Mouse (Mus musculus): ENCODE measurements around the gene Pacs1. TPM values are rescaled to one million over a fixed set of nuclear protein-coding genes. Genes with fewer than 3 reads are reported as not detected.
A peak's percentile ranks its signal among the peaks of the same experiment; 100 is the strongest.

Gene Pacs1
- polyA plus RNA-seq, 1 experiment from 2014 or later: 8.1 TPM

DNA sequence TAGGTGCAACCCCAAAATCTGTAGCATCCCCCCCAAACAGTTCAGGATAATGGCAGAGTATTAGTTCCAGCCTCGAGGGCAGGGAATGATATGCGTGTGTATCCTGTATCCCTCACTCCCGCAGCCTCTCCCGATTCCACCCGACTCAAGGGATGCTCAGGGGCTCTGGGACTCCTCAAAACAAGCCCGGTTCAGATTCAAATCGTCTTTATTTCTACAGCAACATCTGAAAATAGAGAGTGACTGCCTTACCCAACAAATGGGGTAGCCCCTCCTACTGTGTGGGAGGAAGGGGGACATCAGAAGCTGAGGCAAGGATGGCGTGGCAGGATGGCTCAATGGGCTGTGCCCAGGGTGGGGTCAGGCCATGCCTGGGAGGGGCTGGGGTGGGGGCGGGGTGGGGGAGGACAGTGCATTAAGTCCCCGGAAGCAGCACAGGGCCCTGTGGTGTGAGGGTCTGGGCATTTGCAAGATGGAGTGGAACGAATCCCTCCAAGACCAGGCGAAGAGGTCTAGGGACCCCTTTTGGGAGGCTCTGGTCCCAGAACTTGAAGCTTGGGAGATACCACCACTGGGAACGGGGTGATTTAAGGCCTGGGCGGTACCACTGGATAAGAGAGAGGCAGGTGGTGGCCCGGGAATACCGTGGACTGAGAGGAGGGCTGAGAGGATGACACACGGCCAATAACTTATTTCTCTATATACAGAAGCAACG, 165.2 kb downstream of the Pacs1 start:
- H3K9ac ChIP-seq (ENCODE audit: low read depth, low read length): peak overlapping the region; percentile 49; the same call in 1 of the 2 replicates
- H3K27me3 ChIP-seq (ENCODE audit: control insufficient read depth, insufficient read depth, low read depth, low read length): no peaks in the 10 kb centered on the region
- no peak for ATAC-seq (ENCODE audit: low read depth)
- peaks cover 24% of the 10 kb centered on the region for H3K4me1 ChIP-seq (ENCODE audit: control insufficient read depth, low read depth, low read length)
- peaks cover 7% of the 10 kb centered on the region for H3K36me3 ChIP-seq (ENCODE audit: control insufficient read depth, insufficient read depth)
- WGBS (ENCODE audit: insufficient replicate concordance): 69% methylated on average over 18 of the region's 18 CpGs
- peak overlapping the region; percentile 88 for H3K4me2 ChIP-seq (ENCODE audit: low read depth, low read length)
- H3K27ac ChIP-seq (ENCODE audit: low read length): no peak overlapping the region
- peak overlapping the region; percentile 82; the same call in 1 of the 2 replicates for H3K4me3 ChIP-seq (ENCODE audit: low read depth, low read length)
- H3K9me3 ChIP-seq (replicated peaks; ENCODE audit: control insufficient read depth, low read length): no peaks in the 10 kb centered on the region

DNA sequence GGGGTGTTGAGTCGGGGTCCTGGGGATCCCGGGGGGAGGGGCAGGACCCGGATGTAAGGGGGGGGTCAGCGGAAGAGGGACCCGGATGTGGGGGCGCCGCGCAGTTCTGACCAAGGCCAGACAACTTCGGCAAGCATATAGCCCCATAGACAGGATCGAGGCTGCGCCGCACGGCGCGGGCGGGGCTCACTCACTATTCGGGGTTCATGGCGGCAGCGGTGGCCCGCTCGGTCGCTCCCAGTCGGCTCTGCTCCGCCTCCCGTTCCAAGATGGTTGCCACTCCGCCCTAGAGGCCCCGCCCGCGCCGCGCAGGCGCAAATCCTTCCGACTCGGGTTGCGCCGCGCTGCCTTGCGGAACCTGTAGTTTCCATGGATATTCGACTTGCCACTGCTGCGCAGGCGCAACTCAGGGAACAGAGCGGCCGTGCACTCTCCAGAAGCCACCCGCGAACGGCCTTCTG, 166.2 kb downstream of the Pacs1 start, which contains the start of gene Rab1b:
Gene Rab1b (minus strand): TSS at position 342 of the 461 bp plus-strand sequence.
- Histone ChIP-seq H3K9me3 (replicated peaks; ENCODE audit: control insufficient read depth, low read length) (no peaks in the 10 kb centered on the region), H3K36me3 (ENCODE audit: control insufficient read depth, insufficient read depth) (peaks cover 7% of the 10 kb centered on the region), H3K4me2 (ENCODE audit: low read depth, low read length) (peak within 1 kb of the TSS; percentile 88), H3K4me3 (ENCODE audit: low read depth, low read length) (peak within 1 kb of the TSS; percentile 82), H3K9ac (ENCODE audit: low read depth, low read length) (peak within 1 kb of the TSS; percentile 88), H3K4me1 (ENCODE audit: control insufficient read depth, low read depth, low read length) (peaks cover 24% of the 10 kb centered on the region), H3K27ac (ENCODE audit: low read length) (peak within 1 kb of the TSS; percentile 88), H3K27me3 (ENCODE audit: control insufficient read depth, insufficient read depth, low read depth, low read length) (no peaks in the 10 kb centered on the region)
- WGBS (ENCODE audit: insufficient replicate concordance): under 1% methylated on average over 42 of the region's 46 CpGs
- peak; percentile 93 for ATAC-seq (ENCODE audit: low read depth)

DNA sequence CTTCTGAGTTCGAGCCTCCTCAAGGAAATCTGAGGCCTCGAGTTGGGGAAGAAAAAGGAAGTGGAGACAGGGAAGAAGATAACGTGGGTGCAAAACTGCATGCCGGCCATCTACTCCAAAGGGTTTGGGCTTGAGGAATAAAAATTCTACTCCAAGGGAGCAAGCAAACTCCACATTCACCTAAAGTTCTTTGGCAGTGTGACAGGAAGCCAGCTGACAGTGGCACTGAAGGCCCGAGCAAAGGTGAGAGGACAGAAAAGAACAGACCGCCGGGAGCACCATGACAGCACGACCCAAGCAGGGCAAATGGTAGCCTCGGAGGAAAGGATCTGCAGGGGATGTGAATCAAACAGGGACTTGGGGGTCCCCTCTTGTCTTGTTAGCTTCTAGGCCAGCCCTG, 166.8 kb downstream of the Pacs1 start:
- Histone ChIP-seq H3K27me3 (ENCODE audit: control insufficient read depth, insufficient read depth, low read depth, low read length) (no peaks in the 10 kb centered on the region), H3K36me3 (ENCODE audit: control insufficient read depth, insufficient read depth) (peaks cover 7% of the 10 kb centered on the region), H3K4me2 (ENCODE audit: low read depth, low read length) (peak overlapping the region; percentile 88), H3K4me1 (ENCODE audit: control insufficient read depth, low read depth, low read length) (peaks cover 24% of the 10 kb centered on the region), H3K27ac (ENCODE audit: low read length) (peak overlapping the region; percentile 88), H3K9me3 (replicated peaks; ENCODE audit: control insufficient read depth, low read length) (no peaks in the 10 kb centered on the region), H3K4me3 (ENCODE audit: low read depth, low read length) (peak overlapping the region; percentile 82), H3K9ac (ENCODE audit: low read depth, low read length) (peak overlapping the region; percentile 88)
- ATAC-seq (ENCODE audit: low read depth): no peak
- 3% methylated on average over 9 of the region's 9 CpGs for WGBS (ENCODE audit: insufficient replicate concordance)

DNA sequence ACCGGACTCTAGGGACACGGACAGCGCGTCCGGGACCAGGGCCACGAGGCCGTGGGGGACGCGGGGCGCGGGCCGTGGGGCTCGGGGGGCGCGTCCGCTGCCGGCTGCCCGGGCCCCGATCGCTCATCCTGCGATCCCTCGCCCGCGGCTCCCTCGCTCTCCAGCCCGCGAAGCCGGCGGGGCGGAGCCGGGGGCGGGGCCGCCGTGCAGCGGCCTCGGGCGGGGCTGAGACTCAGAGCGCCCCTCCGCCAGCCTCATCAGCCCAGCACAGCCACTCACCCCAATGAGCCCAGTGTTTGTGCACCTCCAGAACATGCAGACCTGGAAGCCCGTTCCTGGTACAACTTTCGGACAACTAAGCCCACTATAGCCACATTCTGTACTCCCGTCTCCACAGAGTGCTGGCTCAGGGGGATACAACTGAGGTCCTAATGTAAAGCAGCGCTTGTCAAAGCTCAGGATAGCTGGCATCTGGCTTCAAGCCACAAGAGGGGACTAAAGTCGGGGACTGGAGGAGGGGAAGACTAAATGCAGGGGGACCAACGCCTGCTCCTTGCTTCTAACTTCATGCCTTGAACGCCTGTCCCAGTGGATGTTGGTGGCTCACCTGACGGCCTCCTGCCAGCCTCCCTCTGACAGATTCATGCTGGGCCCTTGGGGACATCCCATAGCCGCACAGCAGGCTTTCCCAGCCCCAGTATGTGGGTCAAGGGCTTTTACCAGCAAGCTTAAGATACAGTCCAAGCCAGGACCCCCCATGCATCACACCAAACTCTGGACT, 174.4 kb downstream of the Pacs1 start, which contains the start of gene Cnih2:
Gene Cnih2 (minus strand): TSS at position 159 of the 781 bp plus-strand sequence.
- H3K4me3 ChIP-seq (ENCODE audit: low read depth, low read length): peak within 1 kb of the TSS; percentile 46
- peaks cover 14% of the 10 kb centered on the region for H3K27me3 ChIP-seq (ENCODE audit: control insufficient read depth, insufficient read depth, low read depth, low read length)
- H3K27ac ChIP-seq (ENCODE audit: low read length): no peak within 1 kb of the TSS
- ATAC-seq (ENCODE audit: low read depth): peak; percentile 65
- no peaks in the 10 kb centered on the region for H3K9me3 ChIP-seq (replicated peaks; ENCODE audit: control insufficient read depth, low read length)
- H3K36me3 ChIP-seq (ENCODE audit: control insufficient read depth, insufficient read depth): no peaks in the 10 kb centered on the region; the same call in 1 of the 2 replicates
- H3K9ac ChIP-seq (ENCODE audit: low read depth, low read length): peak within 1 kb of the TSS; percentile 36; the same call in 1 of the 2 replicates
- H3K4me2 ChIP-seq (ENCODE audit: low read depth, low read length): peak within 1 kb of the TSS; percentile 78
- H3K4me1 ChIP-seq (ENCODE audit: control insufficient read depth, low read depth, low read length): peaks cover 23% of the 10 kb centered on the region
- WGBS (ENCODE audit: insufficient replicate concordance): 9% methylated on average over 32 of the region's 48 CpGs

DNA sequence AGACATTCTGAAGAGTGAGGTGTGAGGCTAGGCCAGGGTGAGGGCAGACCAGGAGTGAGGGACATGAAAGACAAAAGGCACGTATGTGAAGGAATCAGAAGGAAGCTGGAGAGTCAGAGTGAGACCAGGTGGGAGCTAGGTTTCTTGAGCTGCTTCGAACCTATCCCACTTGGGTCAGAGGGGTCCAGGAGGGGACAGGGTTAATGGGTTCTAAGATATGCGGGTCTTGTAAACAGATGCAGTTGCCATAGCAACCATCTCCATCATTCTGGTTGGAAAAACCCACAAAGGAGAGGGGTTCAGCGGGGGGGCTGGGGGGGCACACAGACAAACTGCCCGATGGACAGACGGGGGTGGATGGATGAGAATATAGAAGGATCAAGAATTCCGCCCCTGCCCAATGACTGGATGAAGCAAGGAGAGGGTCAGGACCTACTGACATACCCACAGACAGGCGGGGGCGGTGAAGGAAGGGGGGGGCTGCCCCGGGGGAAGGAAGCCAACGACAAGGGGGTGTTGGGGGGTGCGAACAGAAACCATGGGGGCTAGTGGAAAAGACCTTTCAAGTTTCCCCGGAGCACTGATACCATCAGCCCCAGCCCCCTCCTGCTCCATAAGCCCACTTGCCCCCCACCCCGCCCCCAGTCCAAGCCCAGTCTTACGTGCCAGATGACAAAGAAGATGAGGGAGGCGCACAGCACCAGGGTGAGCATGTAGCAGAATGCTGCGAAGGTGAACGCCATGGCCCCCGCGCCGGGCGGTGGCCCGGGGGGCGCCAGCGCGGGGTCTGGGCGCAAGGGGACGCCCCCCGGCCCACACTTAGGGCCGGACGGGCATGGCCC, 175.2 kb downstream of the Pacs1 start:
- H3K36me3 ChIP-seq (ENCODE audit: control insufficient read depth, insufficient read depth): no peaks in the 10 kb centered on the region; the same call in 1 of the 2 replicates
- H3K9me3 ChIP-seq (replicated peaks; ENCODE audit: control insufficient read depth, low read length): no peaks in the 10 kb centered on the region
- peaks cover 23% of the 10 kb centered on the region for H3K4me1 ChIP-seq (ENCODE audit: control insufficient read depth, low read depth, low read length)
- 8% methylated on average over 28 of the region's 31 CpGs for WGBS (ENCODE audit: insufficient replicate concordance)
- peak overlapping the region; percentile 78 for H3K4me2 ChIP-seq (ENCODE audit: low read depth, low read length)
- no peak overlapping the region for H3K27ac ChIP-seq (ENCODE audit: low read length)
- H3K4me3 ChIP-seq (ENCODE audit: low read depth, low read length): peak overlapping the region; percentile 46
- H3K9ac ChIP-seq (ENCODE audit: low read depth, low read length): peak overlapping the region; percentile 36; the same call in 1 of the 2 replicates
- 0 out of 2 replicates have a peak, but pooled peaks have one; percentile 2 for ATAC-seq (ENCODE audit: low read depth)
- peaks cover 14% of the 10 kb centered on the region for H3K27me3 ChIP-seq (ENCODE audit: control insufficient read depth, insufficient read depth, low read depth, low read length)

DNA sequence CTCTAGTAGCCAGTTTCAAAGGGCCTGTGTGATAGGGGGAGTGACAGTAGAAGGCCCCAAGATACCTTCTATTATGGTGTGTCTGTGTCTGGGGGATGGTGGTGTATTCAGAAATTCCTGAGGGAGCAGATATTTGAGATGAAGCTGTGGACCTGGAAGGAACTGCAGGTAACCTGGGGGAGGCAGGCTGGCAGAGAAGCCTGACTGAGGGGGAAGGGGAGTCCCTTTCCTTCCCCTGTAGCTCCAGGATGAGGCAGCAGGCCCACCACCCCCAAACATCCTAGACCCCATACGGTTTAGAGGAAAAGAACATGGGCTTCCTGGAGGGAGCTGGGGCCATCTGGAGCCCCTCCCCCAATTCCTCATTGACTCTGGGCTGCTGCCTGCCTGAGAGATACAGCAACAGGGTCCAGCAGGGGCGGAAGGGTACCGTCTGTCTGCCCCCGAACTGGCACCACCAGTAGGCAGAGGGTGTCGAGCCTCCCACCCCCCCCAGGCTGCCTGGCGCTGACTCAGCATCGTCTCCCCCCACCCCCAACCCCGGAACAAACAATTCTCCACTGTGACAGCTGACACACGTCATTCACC, 176.9 kb downstream of the Pacs1 start:
- Histone ChIP-seq H3K36me3 (ENCODE audit: control insufficient read depth, insufficient read depth) (no peaks in the 10 kb centered on the region; the same call in 1 of the 2 replicates), H3K4me2 (ENCODE audit: low read depth, low read length) (no peak overlapping the region), H3K4me3 (ENCODE audit: low read depth, low read length) (no peak overlapping the region), H3K9me3 (replicated peaks; ENCODE audit: control insufficient read depth, low read length) (no peaks in the 10 kb centered on the region), H3K27me3 (ENCODE audit: control insufficient read depth, insufficient read depth, low read depth, low read length) (peaks cover 14% of the 10 kb centered on the region), H3K27ac (ENCODE audit: low read length) (no peak overlapping the region), H3K4me1 (ENCODE audit: control insufficient read depth, low read depth, low read length) (peaks cover 23% of the 10 kb centered on the region), H3K9ac (ENCODE audit: low read depth, low read length) (no peak overlapping the region)
- no peak for ATAC-seq (ENCODE audit: low read depth)
- WGBS (ENCODE audit: insufficient replicate concordance): 5% methylated on average over 9 of the region's 9 CpGs

DNA sequence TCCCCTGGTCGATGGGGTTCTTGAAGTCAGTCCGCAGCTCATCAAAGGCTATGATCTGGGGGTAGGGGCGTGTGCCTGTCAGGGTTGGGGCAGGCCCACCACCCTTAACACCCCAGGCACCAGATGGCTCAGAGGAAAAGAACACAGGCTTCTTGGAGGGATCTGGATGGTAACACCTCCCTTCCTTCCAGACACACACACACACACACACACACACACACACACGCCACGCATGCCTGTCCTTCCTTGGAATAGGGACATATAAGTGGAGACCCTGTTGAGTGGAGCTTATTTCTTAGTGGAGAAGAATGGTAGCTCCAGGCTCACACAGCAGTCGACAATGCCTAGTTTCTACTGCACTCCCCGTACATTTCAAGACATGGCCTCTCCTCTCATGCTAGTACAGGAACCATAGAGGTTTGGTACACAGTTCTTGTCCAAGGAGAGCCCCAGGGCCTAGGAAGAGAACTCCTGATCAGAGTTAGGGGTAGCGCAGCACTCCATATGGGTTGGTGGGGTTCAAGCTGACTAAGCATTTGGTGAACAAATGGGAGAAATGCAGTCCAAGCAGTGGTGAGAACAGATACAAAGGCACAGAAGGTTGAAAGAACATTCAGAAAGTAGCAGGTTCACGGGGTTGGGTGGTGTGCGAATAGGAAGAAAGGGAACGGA, 178.0 kb downstream of the Pacs1 start:
- Histone ChIP-seq H3K4me2 (ENCODE audit: low read depth, low read length) (no peak overlapping the region), H3K4me3 (ENCODE audit: low read depth, low read length) (no peak overlapping the region), H3K9ac (ENCODE audit: low read depth, low read length) (no peak overlapping the region), H3K27me3 (ENCODE audit: control insufficient read depth, insufficient read depth, low read depth, low read length) (peaks cover 14% of the 10 kb centered on the region), H3K27ac (ENCODE audit: low read length) (no peak overlapping the region), H3K4me1 (ENCODE audit: control insufficient read depth, low read depth, low read length) (peaks cover 23% of the 10 kb centered on the region), H3K36me3 (ENCODE audit: control insufficient read depth, insufficient read depth) (no peaks in the 10 kb centered on the region; the same call in 1 of the 2 replicates), H3K9me3 (replicated peaks; ENCODE audit: control insufficient read depth, low read length) (no peaks in the 10 kb centered on the region)
- 42% methylated on average over 11 of the region's 11 CpGs for WGBS (ENCODE audit: insufficient replicate concordance)
- ATAC-seq (ENCODE audit: low read depth): no peak

DNA sequence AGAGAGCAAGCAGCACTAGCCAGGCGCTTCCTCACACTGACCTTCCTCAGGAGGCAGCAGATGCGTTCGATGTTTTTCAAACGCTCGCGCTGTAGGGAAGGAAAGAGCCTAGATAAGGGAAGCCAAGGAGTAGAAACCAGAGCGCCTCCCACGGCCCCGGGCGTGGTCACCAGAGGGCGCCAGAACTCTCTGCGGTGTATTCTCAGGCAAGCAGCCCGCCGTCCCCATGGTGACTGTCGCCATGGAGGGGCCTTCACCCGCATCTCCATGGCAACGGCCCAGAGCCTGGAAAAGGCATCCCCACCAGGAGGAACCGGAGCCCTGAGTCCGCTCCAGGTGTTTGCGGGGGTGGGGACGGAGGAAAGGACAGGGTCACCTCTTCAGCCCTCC, 178.7 kb downstream of the Pacs1 start:
- ATAC-seq (ENCODE audit: low read depth): peak; percentile 61
- H3K36me3 ChIP-seq (ENCODE audit: control insufficient read depth, insufficient read depth): no peaks in the 10 kb centered on the region; the same call in 1 of the 2 replicates
- H3K4me3 ChIP-seq (ENCODE audit: low read depth, low read length): no peak overlapping the region
- no peak overlapping the region for H3K9ac ChIP-seq (ENCODE audit: low read depth, low read length)
- no peaks in the 10 kb centered on the region for H3K9me3 ChIP-seq (replicated peaks; ENCODE audit: control insufficient read depth, low read length)
- 0% methylated on average over 21 of the region's 21 CpGs for WGBS (ENCODE audit: insufficient replicate concordance)
- no peak overlapping the region for H3K27ac ChIP-seq (ENCODE audit: low read length)
- H3K27me3 ChIP-seq (ENCODE audit: control insufficient read depth, insufficient read depth, low read depth, low read length): peaks cover 14% of the 10 kb centered on the region
- no peak overlapping the region for H3K4me2 ChIP-seq (ENCODE audit: low read depth, low read length)
- H3K4me1 ChIP-seq (ENCODE audit: control insufficient read depth, low read depth, low read length): peaks cover 26% of the 10 kb centered on the region

Measured in liver, embryonic 16.5 days (tissue).